Mouse (Mus musculus) midbrain, embryonic 14.5 days (tissue): ENCODE results near the gene Itgav. TPM values are rescaled to one million over a fixed set of nuclear protein-coding genes. Genes with fewer than 3 reads are reported as not detected.

ENCODE experiments used
- ATAC-seq: fragments of 200-750 bp; cut with Nextera tagmentation; 2 replicates; pipeline ENCODE4 v1.8.0; 2017; ENCODE audit warnings: moderate number of reproducible peaks, moderate library complexity; ENCODE audit not compliant: low FRiP score, low TSS enrichment
- DNase-seq: peaks from one replicate; pipeline ENCODE4 v3.0.0-alpha.2; 2015
- H3K27ac ChIP-seq: fragments of 300-500 bp; sonication (generic); replicated peaks from 2 replicates; pipeline ENCODE4 v1.5.1; 2014; ENCODE audit warnings: mild to moderate bottlenecking, low read depth, low read length, moderate library complexity
- H3K27me3 ChIP-seq: fragments of 300-500 bp; sonication (generic); 2 replicates; pipeline ENCODE4 v1.6.1; 2014; ENCODE audit warnings: low read length, control low read depth, mixed read lengths; ENCODE audit not compliant: control insufficient read depth, insufficient read depth
- H3K36me3 ChIP-seq: fragments of 300-500 bp; sonication (generic); 2 replicates; pipeline ENCODE4 v1.6.1; 2014; ENCODE audit warnings: low read length, control low read depth; ENCODE audit not compliant: control insufficient read depth, insufficient read depth
- H3K4me1 ChIP-seq: fragments of 300-500 bp; sonication (generic); 2 replicates; pipeline ENCODE4 v1.6.1; 2014; ENCODE audit warnings: mild to moderate bottlenecking, antibody characterized with exemption, low read length, control low read depth; ENCODE audit not compliant: control insufficient read depth, insufficient read depth
- H3K4me2 ChIP-seq: fragments of 300-500 bp; sonication (generic); 2 replicates; pipeline ENCODE4 v1.6.1; 2014; ENCODE audit warnings: mild to moderate bottlenecking, low read length, moderate library complexity
- H3K4me3 ChIP-seq: fragments of 300-500 bp; sonication (generic); replicated peaks from 2 replicates; pipeline ENCODE4 v1.5.1; 2014; ENCODE audit warnings: low read depth, low read length
- H3K9ac ChIP-seq: fragments of 300-500 bp; sonication (generic); replicated peaks from 2 replicates; pipeline ENCODE4 v1.6.1; 2014; ENCODE audit warnings: mild to moderate bottlenecking, low read length, moderate library complexity
- H3K9me3 ChIP-seq: fragments of 300-500 bp; sonication (generic); 2 replicates; pipeline ENCODE4 v1.6.1; 2016; ENCODE audit warnings: low read length, control low read depth, mixed read lengths; ENCODE audit not compliant: control insufficient read depth
- WGBS: fragments of 180-500 bp; shearing (Covaris S2); extraction: QIAGEN DNeasy Blood & Tissue Kit; methylation state at CpG from one replicate; pipeline ENCODE4 v1.1.7; 2014; 5-methylcytosine and 5-hydroxymethylcytosine counted together
- polyA plus RNA-seq: library from polyadenylated mRNA; unstranded; fragments of >200 nt; fragmentation: Nextera tagmentation; extraction: Ambion mirVana; gene quantifications from 2 replicates; pipeline ENCODE4 v1.2.1, GENCODE M21; 2014

Itgav gene
- polyA plus RNA-seq, 1 experiment from 2014 or later, result 27.5 TPM

GRCm38 (mm10) chr2:83722936-83723335 is 1.3 kb upstream of the Itgav start:
- H3K36me3 ChIP-seq, result no peaks in the 10 kb centered on the region
- H3K4me1 ChIP-seq, result peaks cover 7% of the 10 kb centered on the region; the same call in 1 of the 2 replicates
- DNase-seq (no peak), ATAC-seq (no peak)
- H3K4me2 ChIP-seq, result no peak overlapping the region; the same call in 1 of the 2 replicates
- H3K9me3 ChIP-seq, result no peaks in the 10 kb centered on the region
- no peak overlapping the region for H3K4me3 ChIP-seq
- H3K27me3 ChIP-seq, result no peaks in the 10 kb centered on the region
- no peak overlapping the region for H3K27ac ChIP-seq
- no peak overlapping the region for H3K9ac ChIP-seq

- no peak for ATAC-seq
- no peaks in the 10 kb centered on the region for H3K36me3 ChIP-seq
- H3K4me3 ChIP-seq, result peak overlapping the region; percentile 74
Measured at GRCm38 (mm10) chr2:83723346-83723745, 851 bp upstream of the Itgav start.

GRCm38 (mm10) chr2:83724827-83725730 is 882 bp downstream of the Itgav start:
- ATAC-seq, result peak; percentile 71

More at GRCm38 (mm10) chr2:83723346-83723745, 851 bp upstream of the Itgav start:
- WGBS, result 45% methylated on average over 2 of the region's 2 CpGs
- peak overlapping the region; percentile 93 for H3K4me2 ChIP-seq
- H3K27me3 ChIP-seq, result no peaks in the 10 kb centered on the region
- no peaks in the 10 kb centered on the region for H3K9me3 ChIP-seq
- DNase-seq, result no peak
- peak overlapping the region; percentile 73; the same call in 1 of the 2 replicates for H3K9ac ChIP-seq
- peaks cover 7% of the 10 kb centered on the region; the same call in 1 of the 2 replicates for H3K4me1 ChIP-seq
- peak overlapping the region; percentile 75; the same call in 1 of the 2 replicates for H3K27ac ChIP-seq

GRCm38 (mm10) chr2:83725796-83726195 is 1.6 kb downstream of the Itgav start:
- Histone ChIP-seq H3K36me3 (no peaks in the 10 kb centered on the region), H3K9ac (no peak overlapping the region), H3K27me3 (no peaks in the 10 kb centered on the region), H3K4me3 (peak overlapping the region; percentile 74; the same call in 1 of the 2 replicates), H3K4me1 (peaks cover 7% of the 10 kb centered on the region; the same call in 1 of the 2 replicates), H3K9me3 (no peaks in the 10 kb centered on the region), H3K4me2 (peak overlapping the region; percentile 93), H3K27ac (no peak overlapping the region)
- no peak for ATAC-seq
- WGBS, result 73% methylated on average over 4 of the region's 4 CpGs
- no peak for DNase-seq

More at GRCm38 (mm10) chr2:83724827-83725730, 882 bp downstream of the Itgav start:
- H3K9me3 ChIP-seq, result no peaks in the 10 kb centered on the region
- H3K27me3 ChIP-seq, result no peaks in the 10 kb centered on the region
- H3K9ac ChIP-seq, result peak overlapping the region; percentile 73
- H3K4me1 ChIP-seq, result peaks cover 7% of the 10 kb centered on the region; the same call in 1 of the 2 replicates
- H3K36me3 ChIP-seq, result no peaks in the 10 kb centered on the region
- H3K27ac ChIP-seq, result peak overlapping the region; percentile 75
- WGBS, result 3% methylated on average over 44 of the region's 44 CpGs
- H3K4me2 ChIP-seq, result peak overlapping the region; percentile 93
- H3K4me3 ChIP-seq, result peak overlapping the region; percentile 74
- DNase-seq, result peak; percentile 65

GRCm38 (mm10) chr2:83728238-83728682 is 4.1 kb downstream of the Itgav start:
- no peak overlapping the region for H3K4me2 ChIP-seq

GRCm38 (mm10) chr2:83729339-83729738 is 5.1 kb downstream of the Itgav start:
- Histone ChIP-seq H3K9ac (no peak overlapping the region), H3K9me3 (no peaks in the 10 kb centered on the region), H3K4me2 (no peak overlapping the region), H3K4me3 (no peak overlapping the region), H3K4me1 (0 out of 2 replicates have a peak, but pooled peaks cover 3% of the 10 kb centered on the region), H3K36me3 (no peaks in the 10 kb centered on the region), H3K27ac (no peak overlapping the region), H3K27me3 (no peaks in the 10 kb centered on the region)
- ATAC-seq (no peak), DNase-seq (peak; percentile 42)
- WGBS, result 79% methylated on average over 5 of the region's 5 CpGs

More at GRCm38 (mm10) chr2:83728238-83728682, 4.1 kb downstream of the Itgav start:
- Histone ChIP-seq H3K27ac (no peak overlapping the region), H3K9ac (no peak overlapping the region), H3K36me3 (no peaks in the 10 kb centered on the region), H3K9me3 (no peaks in the 10 kb centered on the region), H3K27me3 (no peaks in the 10 kb centered on the region), H3K4me1 (peaks cover 7% of the 10 kb centered on the region; the same call in 1 of the 2 replicates), H3K4me3 (no peak overlapping the region)
- DNase-seq (no peak), ATAC-seq (no peak)
- WGBS, result 82% methylated on average over 4 of the region's 4 CpGs

GRCm38 (mm10) chr2:83732896-83733295 is 8.7 kb downstream of the Itgav start:
- WGBS, result 90% methylated on average over 4 of the region's 4 CpGs
- Histone ChIP-seq H3K4me2 (no peak overlapping the region), H3K4me1 (no peaks in the 10 kb centered on the region), H3K27me3 (no peaks in the 10 kb centered on the region), H3K9ac (no peak overlapping the region), H3K36me3 (no peaks in the 10 kb centered on the region), H3K27ac (no peak overlapping the region), H3K9me3 (no peaks in the 10 kb centered on the region), H3K4me3 (no peak overlapping the region)
- ATAC-seq (no peak), DNase-seq (no peak)

- Histone ChIP-seq H3K4me1 (no peaks in the 10 kb centered on the region), H3K9me3 (no peaks in the 10 kb centered on the region), H3K27ac (no peak overlapping the region), H3K9ac (no peak overlapping the region), H3K36me3 (no peaks in the 10 kb centered on the region), H3K27me3 (no peaks in the 10 kb centered on the region), H3K4me3 (no peak overlapping the region), H3K4me2 (no peak overlapping the region)
- WGBS, result 95% methylated on average over 13 of the region's 13 CpGs
- ATAC-seq, result no peak
- DNase-seq, result no peak
Measured at GRCm38 (mm10) chr2:83733981-83734393, 9.8 kb downstream of the Itgav start.
